Mouse (Mus musculus): ENCODE results near the gene Lrrk1. TPM values are rescaled to one million over a fixed set of nuclear protein-coding genes. Genes with fewer than 3 reads are reported as not detected.
A peak's percentile ranks its signal among the peaks of the same experiment; 100 is the strongest.

Lrrk1 gene
- polyA plus RNA-seq, 1 experiment from 2014 or later: 2.8 TPM

DNA sequence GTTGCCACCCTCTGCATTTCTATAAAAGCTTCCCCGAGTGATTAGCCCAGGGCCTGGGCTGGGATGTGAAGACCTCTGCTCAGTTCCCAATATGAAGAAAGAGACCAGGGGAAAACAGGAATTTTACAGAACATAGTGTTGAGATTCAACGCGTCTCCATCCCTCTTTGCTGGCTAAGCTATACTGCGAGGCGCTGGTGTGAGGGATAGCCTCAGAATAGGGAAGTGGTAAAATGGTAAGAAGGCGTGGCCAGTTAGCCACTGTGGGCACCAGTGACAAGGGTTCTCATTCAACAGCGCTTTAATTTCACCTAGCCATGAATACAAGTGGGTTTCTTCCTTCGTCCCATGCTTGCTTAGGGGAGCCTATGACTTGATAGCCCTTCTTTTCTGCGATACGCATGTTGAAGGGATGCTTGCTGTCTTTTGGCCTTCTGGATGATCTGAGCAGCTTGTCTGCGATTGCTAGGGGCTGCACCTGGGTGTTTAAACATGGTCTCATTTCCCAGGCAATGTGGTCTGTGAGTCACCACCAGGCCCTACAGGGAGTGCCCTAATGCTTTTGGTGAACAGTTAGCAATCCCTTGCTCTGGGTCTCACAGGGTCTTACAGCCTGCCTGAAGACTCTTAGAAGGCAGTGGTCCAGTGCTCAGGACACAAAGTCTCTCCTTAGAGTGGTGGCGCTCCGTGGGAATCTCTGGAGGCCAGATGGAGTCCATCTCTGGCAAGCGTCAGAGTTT lies 84.1 kb downstream of the Lrrk1 start:
- H3K4me2 ChIP-seq (ENCODE audit: low read length): no peak overlapping the region
- no peak overlapping the region for H3K4me3 ChIP-seq (ENCODE audit: low read depth, low read length)
- H3K9me3 ChIP-seq (replicated peaks; ENCODE audit: control insufficient read depth, low read length, poor library complexity, severe bottlenecking): no peaks in the 10 kb centered on the region
- WGBS: 94% methylated on average over 14 of the region's 14 CpGs
- H3K27ac ChIP-seq (ENCODE audit: low read length): no peak overlapping the region
- no peak overlapping the region for H3K9ac ChIP-seq (ENCODE audit: low read depth, low read length)
- ATAC-seq: no peak
- no peaks in the 10 kb centered on the region for H3K27me3 ChIP-seq (ENCODE audit: control insufficient read depth, insufficient read depth, low read depth, low read length)
- no peaks in the 10 kb centered on the region for H3K4me1 ChIP-seq (ENCODE audit: control insufficient read depth, insufficient read depth, low read length)
- no peaks in the 10 kb centered on the region for H3K36me3 ChIP-seq (ENCODE audit: control insufficient read depth, insufficient read depth, low read length)

DNA sequence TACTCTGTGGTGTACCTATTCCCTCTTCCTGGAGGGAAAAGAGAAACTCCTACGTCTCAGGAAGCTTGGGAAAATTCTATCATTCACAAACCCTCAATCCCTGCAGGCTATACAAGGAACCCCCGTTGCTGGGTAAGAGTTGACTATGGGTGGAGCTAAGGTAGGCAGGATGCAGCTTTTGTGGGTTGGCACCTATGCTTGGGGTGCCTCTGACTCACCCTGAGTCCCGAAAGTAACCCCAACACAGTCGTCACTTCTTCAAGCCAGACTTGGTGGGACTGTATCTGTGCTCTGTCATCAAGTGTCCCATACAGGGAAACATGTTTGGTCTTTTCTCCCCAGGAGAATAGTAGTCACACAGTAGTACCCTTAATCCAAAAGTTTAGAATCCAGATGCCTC lies 86.7 kb downstream of the Lrrk1 start:
- no peak overlapping the region for H3K4me2 ChIP-seq (ENCODE audit: low read length)
- no peak overlapping the region for H3K9ac ChIP-seq (ENCODE audit: low read depth, low read length)
- H3K36me3 ChIP-seq (ENCODE audit: control insufficient read depth, insufficient read depth, low read length): no peaks in the 10 kb centered on the region
- no peak for ATAC-seq
- H3K4me1 ChIP-seq (ENCODE audit: control insufficient read depth, insufficient read depth, low read length): peaks cover 5% of the 10 kb centered on the region; the same call in 1 of the 2 replicates
- H3K4me3 ChIP-seq (ENCODE audit: low read depth, low read length): no peak overlapping the region
- no peaks in the 10 kb centered on the region for H3K27me3 ChIP-seq (ENCODE audit: control insufficient read depth, insufficient read depth, low read depth, low read length)
- no peaks in the 10 kb centered on the region for H3K9me3 ChIP-seq (replicated peaks; ENCODE audit: control insufficient read depth, low read length, poor library complexity, severe bottlenecking)
- H3K27ac ChIP-seq (ENCODE audit: low read length): no peak overlapping the region
- 80% methylated on average over 4 of the region's 4 CpGs for WGBS

DNA sequence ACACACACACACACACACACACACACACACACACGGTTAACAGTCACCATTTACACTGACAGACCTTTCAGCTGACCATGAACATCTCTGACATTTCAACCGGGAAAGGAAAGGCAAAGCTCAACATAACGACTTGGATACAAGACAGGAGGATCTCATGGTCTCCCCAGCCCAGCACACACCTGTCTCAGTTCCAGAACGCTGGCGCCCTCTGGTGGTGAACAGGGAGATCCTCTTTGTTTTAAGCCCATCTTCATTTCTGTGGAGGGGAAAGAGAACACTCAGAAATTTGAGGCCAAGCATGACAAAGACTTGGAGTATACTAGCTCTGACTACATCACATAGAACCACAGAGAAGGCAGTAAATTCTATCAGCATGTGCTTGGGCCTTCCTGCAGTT lies 87.5 kb downstream of the Lrrk1 start:
- Histone ChIP-seq H3K9ac (ENCODE audit: low read depth, low read length) (no peak overlapping the region), H3K36me3 (ENCODE audit: control insufficient read depth, insufficient read depth, low read length) (no peaks in the 10 kb centered on the region), H3K4me1 (ENCODE audit: control insufficient read depth, insufficient read depth, low read length) (peaks cover 6% of the 10 kb centered on the region; the same call in 1 of the 2 replicates), H3K9me3 (replicated peaks; ENCODE audit: control insufficient read depth, low read length, poor library complexity, severe bottlenecking) (no peaks in the 10 kb centered on the region), H3K4me2 (ENCODE audit: low read length) (no peak overlapping the region), H3K4me3 (ENCODE audit: low read depth, low read length) (no peak overlapping the region), H3K27ac (ENCODE audit: low read length) (no peak overlapping the region), H3K27me3 (ENCODE audit: control insufficient read depth, insufficient read depth, low read depth, low read length) (no peaks in the 10 kb centered on the region)
- peak; percentile 74 for ATAC-seq
- 4% methylated on average over 5 of the region's 5 CpGs for WGBS

DNA sequence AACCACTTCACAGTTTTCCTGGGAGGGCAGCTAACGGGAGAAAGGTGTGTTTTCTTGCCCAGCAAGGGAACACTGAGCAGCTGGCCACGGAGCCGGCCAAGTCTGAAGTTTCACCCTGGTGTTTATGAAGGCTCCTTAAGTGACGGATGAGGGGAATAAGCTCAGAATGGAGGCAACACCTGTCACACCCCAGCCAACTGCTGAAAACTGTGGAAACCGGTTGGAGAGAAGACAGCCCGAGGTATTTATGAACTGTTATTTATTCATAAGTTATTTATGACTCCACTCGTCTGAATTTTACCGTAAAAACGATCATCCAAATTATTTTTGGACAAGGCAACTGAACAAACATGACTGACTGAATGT lies 90.5 kb downstream of the Lrrk1 start:
- 73% methylated on average over 9 of the region's 9 CpGs for WGBS
- no peak overlapping the region for H3K4me2 ChIP-seq (ENCODE audit: low read length)
- ATAC-seq: no peak

DNA sequence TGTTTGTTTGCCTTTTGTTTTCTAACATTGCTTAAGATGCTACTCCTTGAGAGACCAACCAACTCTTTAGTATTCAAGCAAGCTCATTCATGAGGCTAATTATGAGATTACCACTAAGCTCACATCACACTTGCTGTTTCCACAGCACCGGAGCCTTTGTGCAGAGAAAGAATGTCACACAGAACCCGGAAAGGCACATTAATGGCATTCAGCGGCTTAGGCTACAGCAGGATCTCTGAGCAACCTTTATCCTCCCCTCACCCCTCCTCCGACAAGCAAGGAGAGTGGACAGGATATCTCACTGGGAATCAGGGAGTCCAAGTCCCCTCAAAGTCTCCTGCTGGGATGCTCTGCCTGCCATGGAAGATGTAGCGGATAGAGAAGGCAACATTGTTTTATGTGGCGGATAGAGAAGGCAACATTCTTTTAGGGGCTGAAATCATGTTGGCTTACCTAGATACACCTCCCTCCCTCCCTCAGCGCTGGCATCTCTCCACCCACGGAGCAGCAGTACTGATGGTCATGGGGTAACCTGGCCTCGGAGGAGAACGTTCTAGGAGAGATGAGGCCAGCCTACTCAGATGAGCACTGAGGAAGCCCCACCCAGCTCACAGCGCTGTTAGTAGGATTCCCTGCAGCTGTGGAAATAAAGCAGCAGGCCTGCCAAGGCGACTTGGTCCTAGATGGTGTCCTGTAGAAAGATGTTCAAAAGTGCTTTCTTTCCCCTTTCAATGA lies 91.1 kb downstream of the Lrrk1 start:
- 0 out of 2 replicates have a peak overlapping the region, but pooled peaks have one; percentile 15 for H3K9ac ChIP-seq (ENCODE audit: low read depth, low read length)

More for the DNA sequence above, 90.5 kb downstream of the Lrrk1 start:
- Histone ChIP-seq H3K4me3 (ENCODE audit: low read depth, low read length) (no peak overlapping the region), H3K27ac (ENCODE audit: low read length) (no peak overlapping the region), H3K9me3 (replicated peaks; ENCODE audit: control insufficient read depth, low read length, poor library complexity, severe bottlenecking) (no peaks in the 10 kb centered on the region), H3K36me3 (ENCODE audit: control insufficient read depth, insufficient read depth, low read length) (no peaks in the 10 kb centered on the region), H3K4me1 (ENCODE audit: control insufficient read depth, insufficient read depth, low read length) (peaks cover 6% of the 10 kb centered on the region; the same call in 1 of the 2 replicates), H3K27me3 (ENCODE audit: control insufficient read depth, insufficient read depth, low read depth, low read length) (no peaks in the 10 kb centered on the region), H3K9ac (ENCODE audit: low read depth, low read length) (no peak overlapping the region)

DNA sequence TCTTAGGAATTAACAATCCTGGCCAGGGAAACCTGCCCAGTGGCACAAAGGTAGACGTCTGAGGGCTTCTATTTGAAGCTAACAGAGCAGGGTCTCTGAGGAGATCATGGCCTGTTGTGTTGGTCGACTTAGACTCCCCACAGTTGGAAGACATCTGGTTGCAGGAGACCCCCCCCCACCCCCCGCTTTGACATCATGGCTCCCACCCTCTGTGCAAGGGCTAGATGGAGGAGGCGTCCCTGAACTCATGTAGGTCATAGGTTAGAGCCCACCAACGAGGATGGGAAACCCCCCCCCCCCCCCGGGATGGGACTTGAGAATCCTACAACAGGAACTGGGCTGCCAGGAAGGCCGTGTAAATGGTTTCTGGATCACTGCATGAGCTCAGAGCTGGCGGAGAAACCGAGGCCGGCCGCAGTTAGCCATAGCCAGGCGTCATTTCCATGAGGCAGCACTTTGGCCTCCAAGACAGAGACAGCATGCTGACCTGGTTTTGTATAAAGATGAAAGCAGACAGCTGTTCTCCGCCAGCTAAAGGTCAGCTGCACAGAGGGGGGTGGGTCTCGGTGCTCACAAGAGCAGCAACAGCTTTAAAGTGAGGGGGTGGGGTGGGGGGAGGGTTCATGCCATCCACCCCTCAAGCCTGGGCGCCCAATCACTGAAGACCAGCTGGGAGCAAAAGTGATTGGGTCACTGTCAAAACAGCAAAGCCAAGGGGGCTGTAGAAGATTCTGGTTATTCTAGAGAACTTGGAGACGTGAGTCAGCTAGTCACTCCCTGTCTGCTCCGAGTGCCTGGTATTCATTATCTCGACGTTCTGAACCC lies 95.4 kb downstream of the Lrrk1 start:
- ATAC-seq: no peak
- H3K9me3 ChIP-seq (replicated peaks; ENCODE audit: control insufficient read depth, low read length, poor library complexity, severe bottlenecking): no peaks in the 10 kb centered on the region
- 43% methylated on average over 19 of the region's 19 CpGs for WGBS

More for the DNA sequence above, 91.1 kb downstream of the Lrrk1 start:
- H3K36me3 ChIP-seq (ENCODE audit: control insufficient read depth, insufficient read depth, low read length): no peaks in the 10 kb centered on the region
- no peaks in the 10 kb centered on the region for H3K27me3 ChIP-seq (ENCODE audit: control insufficient read depth, insufficient read depth, low read depth, low read length)
- no peak overlapping the region for H3K4me3 ChIP-seq (ENCODE audit: low read depth, low read length)
- 26% methylated on average over 12 of the region's 12 CpGs for WGBS
- H3K4me2 ChIP-seq (ENCODE audit: low read length): peak overlapping the region; percentile 27; the same call in 1 of the 2 replicates
- 0 out of 2 replicates have a peak, but pooled peaks have one; percentile 46 for ATAC-seq
- H3K4me1 ChIP-seq (ENCODE audit: control insufficient read depth, insufficient read depth, low read length): peaks cover 6% of the 10 kb centered on the region; the same call in 1 of the 2 replicates
- H3K9me3 ChIP-seq (replicated peaks; ENCODE audit: control insufficient read depth, low read length, poor library complexity, severe bottlenecking): no peaks in the 10 kb centered on the region
- no peak overlapping the region for H3K27ac ChIP-seq (ENCODE audit: low read length)

DNA sequence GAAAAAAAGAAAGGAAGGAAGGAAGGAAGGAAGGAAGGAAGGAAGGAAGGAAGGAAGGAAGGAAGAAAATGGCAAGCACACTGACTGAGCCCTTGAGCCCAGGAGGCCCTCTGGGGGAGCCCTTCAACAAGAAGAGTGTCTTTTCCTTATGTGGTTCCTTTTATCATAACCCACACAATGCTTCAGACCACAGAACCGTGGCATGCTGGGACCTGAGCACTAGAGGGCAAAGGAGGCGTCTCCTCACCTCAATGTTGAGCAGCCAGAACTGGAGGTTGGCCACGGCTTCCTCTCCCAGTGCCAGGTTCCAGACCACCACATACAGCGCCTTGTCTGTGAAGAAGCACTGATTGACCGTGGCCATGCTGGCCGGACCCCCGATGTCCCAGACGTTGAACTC lies 96.1 kb downstream of the Lrrk1 start:
- H3K27ac ChIP-seq (ENCODE audit: low read length): no peak overlapping the region
- no peaks in the 10 kb centered on the region for H3K9me3 ChIP-seq (replicated peaks; ENCODE audit: control insufficient read depth, low read length, poor library complexity, severe bottlenecking)
- H3K4me3 ChIP-seq (ENCODE audit: low read depth, low read length): no peak overlapping the region
- H3K4me1 ChIP-seq (ENCODE audit: control insufficient read depth, insufficient read depth, low read length): peaks cover 5% of the 10 kb centered on the region; the same call in 1 of the 2 replicates
- no peaks in the 10 kb centered on the region for H3K27me3 ChIP-seq (ENCODE audit: control insufficient read depth, insufficient read depth, low read depth, low read length)
- 90% methylated on average over 8 of the region's 8 CpGs for WGBS
- no peak overlapping the region for H3K9ac ChIP-seq (ENCODE audit: low read depth, low read length)
- H3K4me2 ChIP-seq (ENCODE audit: low read length): no peak overlapping the region
- no peak for ATAC-seq
- H3K36me3 ChIP-seq (ENCODE audit: control insufficient read depth, insufficient read depth, low read length): no peaks in the 10 kb centered on the region

More for the DNA sequence above, 95.4 kb downstream of the Lrrk1 start:
- H3K36me3 ChIP-seq (ENCODE audit: control insufficient read depth, insufficient read depth, low read length): no peaks in the 10 kb centered on the region
- H3K4me2 ChIP-seq (ENCODE audit: low read length): no peak overlapping the region
- peaks cover 6% of the 10 kb centered on the region; the same call in 1 of the 2 replicates for H3K4me1 ChIP-seq (ENCODE audit: control insufficient read depth, insufficient read depth, low read length)
- no peak overlapping the region for H3K4me3 ChIP-seq (ENCODE audit: low read depth, low read length)
- no peak overlapping the region for H3K27ac ChIP-seq (ENCODE audit: low read length)
- no peak overlapping the region for H3K9ac ChIP-seq (ENCODE audit: low read depth, low read length)
- no peaks in the 10 kb centered on the region for H3K27me3 ChIP-seq (ENCODE audit: control insufficient read depth, insufficient read depth, low read depth, low read length)

DNA sequence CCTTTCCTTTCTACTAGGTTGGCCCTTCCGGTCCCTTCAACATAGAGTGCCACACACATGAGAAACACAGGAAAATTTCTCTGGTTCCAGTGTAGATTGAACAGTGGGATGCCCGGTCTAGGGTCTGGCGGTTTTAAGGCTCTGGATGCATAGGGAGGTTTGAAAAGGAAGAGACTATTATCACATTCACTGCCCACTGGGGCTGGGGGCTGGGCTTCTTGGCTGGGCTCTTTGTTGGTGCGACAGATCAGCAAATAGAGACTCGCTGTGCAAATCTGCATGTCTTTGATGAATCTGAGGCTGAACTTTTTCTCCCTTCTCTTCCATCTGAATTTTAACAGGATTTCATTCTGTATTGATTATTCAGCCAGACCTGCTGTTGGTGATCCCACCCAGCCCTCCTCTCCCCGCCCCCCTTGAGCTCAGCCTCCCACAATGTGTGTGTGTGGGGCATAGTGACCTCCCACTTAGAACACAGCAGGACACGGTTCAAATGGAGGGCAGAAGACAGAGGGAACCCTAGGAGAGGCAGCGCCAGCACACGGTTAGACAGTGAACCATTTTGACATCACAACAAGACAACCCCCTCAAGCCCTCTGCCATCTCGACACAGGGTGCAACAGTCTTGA lies 105.1 kb downstream of the Lrrk1 start:
- Histone ChIP-seq H3K4me2 (ENCODE audit: low read length) (peak overlapping the region; percentile 25; the same call in 1 of the 2 replicates), H3K9ac (ENCODE audit: low read depth, low read length) (no peak overlapping the region), H3K36me3 (ENCODE audit: control insufficient read depth, insufficient read depth, low read length) (no peaks in the 10 kb centered on the region), H3K27ac (ENCODE audit: low read length) (0 out of 2 replicates have a peak overlapping the region, but pooled peaks have one; percentile 18), H3K4me1 (ENCODE audit: control insufficient read depth, insufficient read depth, low read length) (peaks cover 10% of the 10 kb centered on the region), H3K9me3 (replicated peaks; ENCODE audit: control insufficient read depth, low read length, poor library complexity, severe bottlenecking) (no peaks in the 10 kb centered on the region), H3K27me3 (ENCODE audit: control insufficient read depth, insufficient read depth, low read depth, low read length) (no peaks in the 10 kb centered on the region), H3K4me3 (ENCODE audit: low read depth, low read length) (no peak overlapping the region)
- peak; percentile 73 for ATAC-seq
- WGBS: 6% methylated on average over 10 of the region's 10 CpGs
